Mouse (Mus musculus): ENCODE measurements around the gene Nhsl1. TPM values are rescaled to one million over a fixed set of nuclear protein-coding genes. Genes with fewer than 3 reads are reported as not detected.

Nhsl1 gene
- under 1 TPM; 0.49 to 0.79 TPM for total RNA-seq (2023)

GRCm38 (mm10) chr10:18318916-18319481, at the start of gene Nhsl1:
Gene Nhsl1, plus strand, starts transcription at chr10:18318985.

GRCm38 (mm10) chr10:18545813-18546235, 227.0 kb downstream of the Nhsl1 start, which contains the start of gene Hebp2:
Gene Hebp2, minus strand, starts transcription at chr10:18546076.

Other genes with a start within 250 kb of the Nhsl1 start
- gene Ect2l, start 108.1 kb upstream of the Nhsl1 start, total RNA-seq (2023): not detected
- gene Ccdc28a, start 84.0 kb upstream of the Nhsl1 start, total RNA-seq (2023): 1 to 10 TPM; 6.6 to 8.9 TPM
- gene Hebp2, start 227.1 kb downstream of the Nhsl1 start, total RNA-seq (2023): not detected

Data from neutrophil, adult 59 days (primary cell).